17 mouse cellular contexts compared by ENCODE assay signal in the genomic region with DNA sequence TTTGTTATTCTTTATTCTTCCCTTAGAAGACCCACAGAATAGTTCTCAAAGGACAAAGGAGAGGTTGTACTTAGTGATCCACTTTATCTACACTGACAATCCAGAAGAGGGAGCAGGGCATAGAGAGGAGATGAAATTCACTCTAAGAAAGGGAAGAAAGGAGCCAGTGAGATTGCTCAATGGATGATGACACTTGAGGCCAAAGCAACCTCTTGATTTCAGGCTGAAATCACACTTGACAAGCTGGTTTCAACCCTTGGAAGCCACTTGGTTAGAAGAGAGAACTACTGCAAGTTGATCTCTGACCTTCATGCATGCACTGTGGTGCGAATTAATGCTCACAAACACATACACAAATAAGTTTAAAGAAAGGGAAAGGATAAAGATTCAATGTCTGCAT.
A peak's percentile ranks its signal among the peaks of the same experiment; 100 is the strongest.
DNase-seq lines count a peak whose midpoint lies in the region; ATAC-seq and TF ChIP-seq lines count a peak whose summit lies in the region.
"Had no signal": no experiment of that assay in that cellular context is flagged by ENCODE, and none has a peak within 500 bp of the region (broad histone marks: within the 10 kb centered on the region; RNA-seq: fewer than 3 reads in every experiment).

No protein-coding gene starts in this region.

- no peak overlapping the region for H3K9ac ChIP-seq in heart, embryonic 11.5 days (ENCODE audit: low read depth, low read length)
- no peak overlapping the region for H3K9ac ChIP-seq in stomach, postnatal 0 days (ENCODE audit: low read length)
- H3K9ac ChIP-seq: embryonic facial prominence, embryonic 12.5 days; heart, embryonic 13.5 days; hindbrain, embryonic 15.5 days had no signal

- no peak for ATAC-seq in heart, embryonic 11.5 days (replicated peaks; ENCODE audit: insufficient number of reproducible peaks, low FRiP score, low TSS enrichment)
- ATAC-seq in common myeloid progenitor, adult 5-6 weeks (replicated peaks; ENCODE audit: low read depth, poor library complexity, severe bottlenecking), result 0 out of 2 replicates have a peak, but pooled peaks have one; percentile 25
- no peak for ATAC-seq in stomach, postnatal 0 days (ENCODE audit: low FRiP score, low TSS enrichment)
- ATAC-seq: forebrain, embryonic 16.5 days had no signal

- peak; percentile 62 for DNase-seq in heart, adult 11 months
- DNase-seq in adrenal gland, postnatal 36 days, result no peak
- no peak for DNase-seq in adrenal gland, adult 18-20 months (ENCODE audit: low spot score in 2 of 2)
- no peak for DNase-seq in stomach, postnatal 0 days (ENCODE audit: low spot score)
- DNase-seq: adrenal gland, adult 2 months; adrenal gland, postnatal 25 days; cerebellum, adult 8-10 months; cerebellum, postnatal 14 days; gastrocnemius, postnatal 10 days; heart, postnatal 36 days had no signal

- H3K4me1 ChIP-seq in heart, embryonic 11.5 days (ENCODE audit: control insufficient read depth, insufficient read depth, low read length), result peaks cover 23% of the 10 kb centered on the region
- no peaks in the 10 kb centered on the region for H3K4me1 ChIP-seq in stomach, postnatal 0 days (replicated peaks; ENCODE audit: control insufficient read depth, insufficient read depth)
- H3K4me1 ChIP-seq: embryonic facial prominence, embryonic 12.5 days; hindbrain, embryonic 15.5 days had no signal

- H3K9me3 ChIP-seq in heart, embryonic 11.5 days (replicated peaks; ENCODE audit: control insufficient read depth, low read length), result no peaks in the 10 kb centered on the region
- no peaks in the 10 kb centered on the region for H3K9me3 ChIP-seq in stomach, postnatal 0 days (ENCODE audit: control insufficient read depth, low read length)
- H3K9me3 ChIP-seq: embryonic facial prominence, embryonic 12.5 days; hindbrain, embryonic 15.5 days had no signal

- no peaks in the 10 kb centered on the region for H3K36me3 ChIP-seq in heart, embryonic 11.5 days (ENCODE audit: control insufficient read depth, insufficient read depth, low read length)
- H3K36me3 ChIP-seq in macrophage (ENCODE audit: inconsistent target), result no peaks in the 10 kb centered on the region
- no peaks in the 10 kb centered on the region for H3K36me3 ChIP-seq in stomach, postnatal 0 days (ENCODE audit: control insufficient read depth, insufficient read depth, low read length)
- H3K36me3 ChIP-seq: embryonic facial prominence, embryonic 12.5 days; heart, embryonic 13.5 days; hindbrain, embryonic 15.5 days had no signal

- no peak for TF ChIP-seq CTCF in stomach, postnatal 0 days (IDR thresholded peaks at IDR 0.05; ENCODE audit: low read depth)

- no peak overlapping the region for H3K27ac ChIP-seq in heart, embryonic 11.5 days (ENCODE audit: low read depth, low read length)
- H3K27ac ChIP-seq in macrophage, result peak overlapping the region; percentile 36
- no peak overlapping the region for H3K27ac ChIP-seq in stomach, postnatal 0 days (replicated peaks)
- H3K27ac ChIP-seq: embryonic facial prominence, embryonic 12.5 days; heart, embryonic 13.5 days; hindbrain, embryonic 15.5 days had no signal

- TF ChIP-seq EP300 in stomach, postnatal 0 days (optimal IDR thresholded peaks at IDR 0.05), result no peak

- no peaks in the 10 kb centered on the region for H3K79me2 ChIP-seq in macrophage (ENCODE audit: inconsistent target)

- WGBS in heart, embryonic 11.5 days (ENCODE audit: insufficient replicate concordance), result 75% methylated on average over 1 of the region's 1 CpGs
- WGBS in macrophage (ENCODE audit: missing documents), result 42% methylated on average over 1 of the region's 1 CpGs
- WGBS in stomach, postnatal 0 days, result 90% methylated on average over 1 of the region's 1 CpGs

- H3K4me3 ChIP-seq in heart, embryonic 11.5 days (ENCODE audit: low read depth, low read length), result no peak overlapping the region
- no peak overlapping the region for H3K4me3 ChIP-seq in macrophage (ENCODE audit: inconsistent target)
- no peak overlapping the region for H3K4me3 ChIP-seq in stomach, postnatal 0 days (ENCODE audit: low read depth, low read length)
- H3K4me3 ChIP-seq: embryonic facial prominence, embryonic 12.5 days; heart, embryonic 13.5 days; hindbrain, embryonic 15.5 days had no signal

- H3K27me3 ChIP-seq in heart, embryonic 11.5 days (ENCODE audit: control insufficient read depth, insufficient read depth, low read length), result no peaks in the 10 kb centered on the region
- H3K27me3 ChIP-seq in stomach, postnatal 0 days (ENCODE audit: control insufficient read depth, insufficient read depth, low read length), result no peaks in the 10 kb centered on the region
- H3K27me3 ChIP-seq: embryonic facial prominence, embryonic 12.5 days; heart, embryonic 13.5 days; hindbrain, embryonic 15.5 days had no signal

- H3K4me2 ChIP-seq in heart, embryonic 11.5 days, result no peak overlapping the region
- H3K4me2 ChIP-seq in stomach, postnatal 0 days (replicated peaks; ENCODE audit: low read depth), result no peak overlapping the region
- H3K4me2 ChIP-seq: embryonic facial prominence, embryonic 12.5 days; heart, embryonic 13.5 days; hindbrain, embryonic 15.5 days had no signal
